Mouse (Mus musculus): ENCODE data around the gene Gnai2. TPM values are rescaled to one million over a fixed set of nuclear protein-coding genes. Genes with fewer than 3 reads are reported as not detected.
A peak's percentile ranks its signal among the peaks of the same experiment; 100 is the strongest.
"Not testable (repeated sequence)": the region's sequence is repeated elsewhere in the genome, so short reads cannot be mapped to it uniquely, and the experiment has no call there.

Gnai2 gene
- total RNA-seq, 2 experiments from 2014 or later: 139 to 152 TPM

- DNase-seq: no peak
- intact Hi-C loops (cut with DNase I; ENCODE audit: low total_unique reads): no loop called here
Measured at GRCm38 (mm10) chr9:107579023-107579900, 55.9 kb downstream of the Gnai2 start.

- no peak for DNase-seq
- intact Hi-C loops (cut with DNase I; ENCODE audit: low total_unique reads): no loop called here
Measured at GRCm38 (mm10) chr9:107578587-107578986, 56.6 kb downstream of the Gnai2 start, which contains the start of gene Naa80. Gene Naa80, plus strand, starts transcription at chr9:107578887.

GRCm38 (mm10) chr9:107577871-107578270, 57.3 kb downstream of the Gnai2 start:
- DNase-seq: no peak
- intact Hi-C loops (cut with DNase I; ENCODE audit: low total_unique reads): no loop called here

- intact Hi-C loops (cut with DNase I; ENCODE audit: low total_unique reads): no loop called here
- peak; percentile 91 for DNase-seq
Measured at GRCm38 (mm10) chr9:107576357-107577107, 58.6 kb downstream of the Gnai2 start, which contains the start of gene Hyal1. Gene Hyal1, plus strand, starts transcription at chr9:107576927.

- intact Hi-C loops (cut with DNase I; ENCODE audit: low total_unique reads): no loop called here
- DNase-seq: no peak
Measured at GRCm38 (mm10) chr9:107575579-107576356, 59.4 kb downstream of the Gnai2 start.

GRCm38 (mm10) chr9:107573774-107574173, 61.4 kb downstream of the Gnai2 start:
- DNase-seq; intact Hi-C loops (cut with DNase I; ENCODE audit: low total_unique reads): not testable (repeated sequence)

GRCm38 (mm10) chr9:107572327-107572662, 62.9 kb downstream of the Gnai2 start:
- no peak for DNase-seq
- intact Hi-C loops (cut with DNase I; ENCODE audit: low total_unique reads): no loop called here

GRCm38 (mm10) chr9:107571534-107572326, 63.4 kb downstream of the Gnai2 start:
- DNase-seq: no peak
- intact Hi-C loops (cut with DNase I; ENCODE audit: low total_unique reads): no loop called here

- intact Hi-C loops (cut with DNase I; ENCODE audit: low total_unique reads): no loop called here
- DNase-seq: no peak
Measured at GRCm38 (mm10) chr9:107570845-107571244, 64.3 kb downstream of the Gnai2 start.

- intact Hi-C loops (cut with DNase I; ENCODE audit: low total_unique reads): no loop called here
- no peak for DNase-seq
Measured at GRCm38 (mm10) chr9:107570016-107570415, 65.2 kb downstream of the Gnai2 start.

- intact Hi-C loops (cut with DNase I; ENCODE audit: low total_unique reads): no loop called here
- no peak for DNase-seq
Measured at GRCm38 (mm10) chr9:107569270-107569669, 65.9 kb downstream of the Gnai2 start.

- DNase-seq: peak; percentile 85
- intact Hi-C loops (cut with DNase I; ENCODE audit: low total_unique reads): no loop called here
Measured at GRCm38 (mm10) chr9:107568331-107569261, 66.6 kb downstream of the Gnai2 start.

GRCm38 (mm10) chr9:107567702-107568319, 67.4 kb downstream of the Gnai2 start, which contains the start of gene Hyal2:
Gene Hyal2, plus strand, starts transcription at chr9:107567945.
- intact Hi-C loops (cut with DNase I; ENCODE audit: low total_unique reads): no loop called here

GRCm38 (mm10) chr9:107566855-107567254, 68.3 kb downstream of the Gnai2 start:
- DNase-seq: no peak
- intact Hi-C loops (cut with DNase I; ENCODE audit: low total_unique reads): no loop called here

More at GRCm38 (mm10) chr9:107567702-107568319, 67.4 kb downstream of the Gnai2 start, which contains the start of gene Hyal2:
- no peak for DNase-seq

- DNase-seq: peak; percentile 80
- intact Hi-C loops (cut with DNase I; ENCODE audit: low total_unique reads): no loop called here
Measured at GRCm38 (mm10) chr9:107566041-107566709, 69.0 kb downstream of the Gnai2 start.

GRCm38 (mm10) chr9:107565556-107565955, 69.6 kb downstream of the Gnai2 start:
- not testable (repeated sequence) for DNase-seq

More at GRCm38 (mm10) chr9:107565556-107565955, 69.6 kb downstream of the Gnai2 start:
- intact Hi-C loops (cut with DNase I; ENCODE audit: low total_unique reads): not testable (repeated sequence)
